Mouse (Mus musculus) adrenal gland, postnatal 10 days (tissue): Measurements from ENCODE around the gene Abl2. TPM values are rescaled to one million over a fixed set of nuclear protein-coding genes. Genes with fewer than 3 reads are reported as not detected.
A peak's percentile ranks its signal among the peaks of the same experiment; 100 is the strongest.

Source experiments
- DNase-seq: peaks from one replicate; pipeline ENCODE4 v3.0.0; 2021; ENCODE audit warnings: mixed read lengths
- total RNA-seq, 2 experiments: library from RNA; stranded (reverse); gene quantifications; 2 replicates each; pipeline ENCODE4 v1.2.3; 2021

The Abl2 gene
- total RNA-seq, 2 experiments from 2014 or later: 18.9 to 19.9 TPM

- DNase-seq: no peak
Measured at GRCm38 (mm10) chr1:156584175-156584574, 25.6 kb downstream of the Abl2 start.

- DNase-seq: no peak
Measured at GRCm38 (mm10) chr1:156585512-156585911, 26.9 kb downstream of the Abl2 start.

- DNase-seq: no peak
Measured at GRCm38 (mm10) chr1:156589811-156590305, 31.3 kb downstream of the Abl2 start.

- DNase-seq: no peak
Measured at GRCm38 (mm10) chr1:156590357-156590756, 31.8 kb downstream of the Abl2 start.

- DNase-seq: no peak
Measured at GRCm38 (mm10) chr1:156593267-156593666, 34.7 kb downstream of the Abl2 start.

- no peak for DNase-seq
Measured at GRCm38 (mm10) chr1:156597089-156597488, 38.5 kb downstream of the Abl2 start.

GRCm38 (mm10) chr1:156602545-156602944 lies 44.0 kb downstream of the Abl2 start:
- no peak for DNase-seq

GRCm38 (mm10) chr1:156605094-156605866 lies 46.7 kb downstream of the Abl2 start:
- no peak for DNase-seq

- DNase-seq: no peak
Measured at GRCm38 (mm10) chr1:156605940-156606339, 47.4 kb downstream of the Abl2 start.

- no peak for DNase-seq
Measured at GRCm38 (mm10) chr1:156608496-156608895, 49.9 kb downstream of the Abl2 start.

GRCm38 (mm10) chr1:156610257-156610656 lies 51.7 kb downstream of the Abl2 start:
- DNase-seq: no peak

GRCm38 (mm10) chr1:156613855-156614530 lies 55.4 kb downstream of the Abl2 start:
- peak; percentile 21 for DNase-seq

GRCm38 (mm10) chr1:156614710-156615109 lies 56.1 kb downstream of the Abl2 start:
- DNase-seq: no peak

GRCm38 (mm10) chr1:156615381-156616133 lies 57.0 kb downstream of the Abl2 start:
- DNase-seq: peak; percentile 83

GRCm38 (mm10) chr1:156616989-156617598 lies 58.5 kb downstream of the Abl2 start:
- DNase-seq: no peak

GRCm38 (mm10) chr1:156617811-156618210 lies 59.2 kb downstream of the Abl2 start:
- DNase-seq: no peak

- DNase-seq: no peak
Measured at GRCm38 (mm10) chr1:156620292-156620909, 61.8 kb downstream of the Abl2 start.

GRCm38 (mm10) chr1:156620951-156621350 lies 62.4 kb downstream of the Abl2 start:
- DNase-seq: no peak

- DNase-seq: no peak
Measured at GRCm38 (mm10) chr1:156624231-156624630, 65.6 kb downstream of the Abl2 start.

- no peak for DNase-seq
Measured at GRCm38 (mm10) chr1:156626729-156627128, 68.1 kb downstream of the Abl2 start.

GRCm38 (mm10) chr1:156629984-156630383 lies 71.4 kb downstream of the Abl2 start:
- no peak for DNase-seq

- no peak for DNase-seq
Measured at GRCm38 (mm10) chr1:156630965-156631364, 72.4 kb downstream of the Abl2 start.
